Comparison of ENCODE assay signal across 8 mouse cellular contexts in the genomic region with DNA sequence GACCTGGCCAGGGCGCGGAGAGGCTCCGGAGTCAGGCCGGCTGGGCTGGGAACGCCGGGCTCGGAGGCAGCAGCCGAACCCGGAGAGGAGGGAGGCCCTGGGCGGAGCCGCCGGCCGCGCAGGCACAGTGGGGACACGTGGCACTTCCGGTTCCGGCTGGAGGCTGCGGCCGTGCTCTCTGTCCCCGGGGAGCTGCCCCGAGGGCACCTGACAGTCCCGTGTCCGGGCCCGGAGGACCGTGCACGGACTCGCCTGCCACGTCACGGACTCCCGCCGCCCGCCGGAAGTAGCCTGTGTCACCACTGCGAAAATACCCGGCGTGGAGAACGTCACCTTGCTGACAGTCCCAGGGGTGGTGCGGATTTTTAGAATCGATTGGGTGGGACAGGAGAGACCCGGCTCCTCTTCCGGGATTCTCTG. TPM values are rescaled to one million over a fixed set of nuclear protein-coding genes. Genes with fewer than 3 reads are reported as not detected.
DNase-seq lines count a peak whose midpoint lies in the region; ATAC-seq and TF ChIP-seq lines count a peak whose summit lies in the region.

No protein-coding gene starts in this region.

- H3K27ac ChIP-seq in hindbrain, embryonic 10.5 days = peak overlapping the region; percentile 88
- peak overlapping the region; percentile 77 for H3K27ac ChIP-seq in lung, embryonic 16.5 days (ENCODE audit: low read length)
- H3K27ac ChIP-seq in thymus, adult 2 months (ENCODE audit: control insufficient read depth, insufficient read depth, low read length) = peak overlapping the region; percentile 10; the same call in 1 of the 2 replicates

- peak; percentile 64; the same call in 1 of the 2 replicates for TF ChIP-seq POLR2A in thymus, adult 2 months (IDR thresholded peaks at IDR 0.05; ENCODE audit: control insufficient read depth, extremely low read depth, insufficient read depth, low read length, poor library complexity)

- peak overlapping the region; percentile 97 for H3K4me3 ChIP-seq in hindbrain, embryonic 10.5 days
- peak overlapping the region; percentile 99 for H3K4me3 ChIP-seq in lung, embryonic 16.5 days (ENCODE audit: low read length)
- H3K4me3 ChIP-seq in thymus, adult 2 months (ENCODE audit: control insufficient read depth, insufficient read depth, low read length) = peak overlapping the region; percentile 90

- ATAC-seq in frontal cortex, adult (ENCODE audit: low TSS enrichment) = peak; percentile 97
- ATAC-seq in lung, embryonic 16.5 days (ENCODE audit: low read depth) = peak; percentile 98

- DNase-seq in Muller cell, postnatal 12 days (ENCODE audit: inconsistent ontology term) = peak; percentile 96
- DNase-seq in cerebellum, adult 9-10 months = peak; percentile 91
- DNase-seq in hindbrain, embryonic 10.5 days (ENCODE audit: low spot score) = peak; percentile 91
- DNase-seq in layer of hippocampus, adult 9-11 months = peak; percentile 92
- peak; percentile 87 for DNase-seq in ovary, adult 18-20 months (ENCODE audit: low spot score)
- peak; percentile 82 for DNase-seq in thymus, adult 2 months

- no peaks in the 10 kb centered on the region for H3K36me3 ChIP-seq in hindbrain, embryonic 10.5 days
- no peaks in the 10 kb centered on the region for H3K36me3 ChIP-seq in lung, embryonic 16.5 days (ENCODE audit: control insufficient read depth, insufficient read depth, low read length)
- no peaks in the 10 kb centered on the region for H3K36me3 ChIP-seq in thymus, adult 2 months (ENCODE audit: control insufficient read depth, insufficient read depth, low read length)

- peak overlapping the region; percentile 100 for H3K9ac ChIP-seq in lung, embryonic 16.5 days (ENCODE audit: low read length)

- H3K4me2 ChIP-seq in lung, embryonic 16.5 days (ENCODE audit: low read depth, low read length) = peak overlapping the region; percentile 72

- no peak for TF ChIP-seq CTCF in thymus, adult 2 months (IDR thresholded peaks at IDR 0.05; ENCODE audit: borderline replicate concordance, control insufficient read depth, extremely low read depth, insufficient read depth, low read length, poor library complexity)

- no peaks in the 10 kb centered on the region for H3K27me3 ChIP-seq in hindbrain, embryonic 10.5 days (ENCODE audit: insufficient read depth, poor library complexity, severe bottlenecking)
- H3K27me3 ChIP-seq in lung, embryonic 16.5 days (ENCODE audit: control insufficient read depth, insufficient read depth, low read depth, low read length) = no peaks in the 10 kb centered on the region
- H3K27me3 ChIP-seq in thymus, adult 2 months (ENCODE audit: control insufficient read depth, insufficient read depth, low read length) = no peaks in the 10 kb centered on the region

- no peaks in the 10 kb centered on the region for H3K9me3 ChIP-seq in hindbrain, embryonic 10.5 days
- H3K9me3 ChIP-seq in lung, embryonic 16.5 days (ENCODE audit: control insufficient read depth, low read length) = no peaks in the 10 kb centered on the region

- WGBS in hindbrain, embryonic 10.5 days = 0% methylated on average over 41 of the region's 41 CpGs
- 0% methylated on average over 27 of the region's 41 CpGs for WGBS in lung, embryonic 16.5 days
- under 1% methylated on average over 41 of the region's 41 CpGs for WGBS in thymus, adult 2 months

- peaks cover 24% of the 10 kb centered on the region for H3K4me1 ChIP-seq in hindbrain, embryonic 10.5 days (replicated peaks)
- H3K4me1 ChIP-seq in lung, embryonic 16.5 days (replicated peaks; ENCODE audit: control insufficient read depth, insufficient read depth, low read length) = peaks cover 14% of the 10 kb centered on the region
- peaks cover 7% of the 10 kb centered on the region for H3K4me1 ChIP-seq in thymus, adult 2 months (replicated peaks; ENCODE audit: control insufficient read depth, insufficient read depth, low read length)

RNA-seq across cellular contexts. Expression of gene Sec24a, which starts 7.1 kb away (rescaled TPM):
- 12.5 and 13.3 TPM in 2 replicates for polyA plus RNA-seq in hindbrain, embryonic 10.5 days (2016; fragmentation: Nextera tagmentation; extraction: Ambion mirVana)
- 12.4 and 13.1 TPM in 2 replicates for polyA plus RNA-seq in lung, embryonic 16.5 days (2015; fragmentation: Nextera tagmentation; extraction: Ambion mirVana)
- polyA plus RNA-seq in thymus, adult 2 months (2012; rRNA removed) = 15.6 and 21.1 TPM in 2 replicates

RNA-seq across cellular contexts. Expression of gene Sar1b, which starts 7.1 kb away (rescaled TPM):
- polyA plus RNA-seq in hindbrain, embryonic 10.5 days (2016; fragmentation: Nextera tagmentation; extraction: Ambion mirVana) = 117 and 135 TPM in 2 replicates
- polyA plus RNA-seq in lung, embryonic 16.5 days (2015; fragmentation: Nextera tagmentation; extraction: Ambion mirVana) = 110 TPM in 2 replicates
- polyA plus RNA-seq in thymus, adult 2 months (2012; rRNA removed) = 17.8 and 18.4 TPM in 2 replicates

Comparison
In these comparisons a context has a peak if more than half of its experiments do, and no peak if none do; other contexts are left out.
1. Peak in every context shown above with its lines: DNase-seq, ATAC-seq, H3K4me3 ChIP-seq and H3K27ac ChIP-seq.
2. H3K27ac ChIP-seq: peak in every context shown above with its lines; median percentile 88 in hindbrain, embryonic 10.5 days; 77 in lung, embryonic 16.5 days; 10 in thymus, adult 2 months.